In the genomic region with DNA sequence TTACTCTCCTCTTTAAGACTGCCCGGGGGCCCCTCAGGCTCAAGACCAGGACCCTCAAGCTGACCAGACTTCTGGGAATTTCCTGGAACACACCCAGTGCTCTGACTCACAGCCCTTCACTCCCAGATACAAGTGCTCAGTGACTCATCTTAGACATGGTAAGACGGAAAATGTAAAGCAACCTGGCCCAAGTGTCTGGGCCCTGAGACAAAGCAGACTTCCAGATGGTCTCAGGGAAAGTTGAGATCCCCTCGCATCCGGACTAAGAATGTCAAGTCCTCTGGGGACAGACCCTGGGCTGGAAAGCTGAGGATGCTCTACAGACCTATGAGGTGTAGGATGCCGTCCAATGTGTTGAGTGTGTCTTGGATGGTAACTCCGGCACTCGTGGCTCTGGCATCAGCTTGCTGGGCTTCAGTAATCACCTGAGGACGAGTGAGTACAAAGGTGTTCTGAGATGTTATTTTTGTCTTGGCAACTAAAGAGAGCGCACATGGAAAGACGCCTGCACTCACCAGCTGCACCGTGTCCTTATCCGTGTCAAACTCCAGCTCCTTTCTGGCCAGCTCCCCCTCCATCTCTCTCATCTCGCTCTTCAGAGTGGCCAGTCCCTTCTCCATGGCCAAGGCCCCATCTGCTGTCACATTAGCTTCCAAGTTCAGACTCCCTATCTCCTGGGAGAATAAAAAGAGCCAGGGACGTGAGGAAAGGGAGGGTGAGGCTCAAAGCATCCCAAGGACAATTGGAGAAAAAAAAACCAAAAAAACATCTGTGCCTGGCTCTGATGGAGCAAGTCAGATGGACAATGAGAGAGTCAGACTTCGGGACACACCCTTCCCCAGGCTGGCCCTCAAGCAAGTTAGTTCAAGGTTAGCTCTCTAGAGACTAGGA, we compare ENCODE assay signal across 9 mouse cellular contexts. TPM values are rescaled to one million over a fixed set of nuclear protein-coding genes. Genes with fewer than 3 reads are reported as not detected.
DNase-seq lines count a peak whose midpoint lies in the region; ATAC-seq and TF ChIP-seq lines count a peak whose summit lies in the region.
"Had no signal": no experiment of that assay in that cellular context is flagged by ENCODE, and none has a peak within 500 bp of the region (broad histone marks: within the 10 kb centered on the region; RNA-seq: fewer than 3 reads in every experiment).

No protein-coding gene starts in this region.

- peaks cover 42% of the 10 kb centered on the region for H3K4me1 ChIP-seq in heart, embryonic 12.5 days (replicated peaks)
- peaks cover 20% of the 10 kb centered on the region for H3K4me1 ChIP-seq in heart, adult 2 months (ENCODE audit: control insufficient read depth, insufficient read depth, low read length)
- no peaks in the 10 kb centered on the region for H3K4me1 ChIP-seq in limb, embryonic 15.5 days
- H3K4me1 ChIP-seq: hindbrain, embryonic 15.5 days had no signal

- no peaks in the 10 kb centered on the region for H3K27me3 ChIP-seq in heart, embryonic 12.5 days (replicated peaks)
- H3K27me3 ChIP-seq in heart, adult 2 months (ENCODE audit: control insufficient read depth, insufficient read depth, low read length) = no peaks in the 10 kb centered on the region
- no peaks in the 10 kb centered on the region for H3K27me3 ChIP-seq in limb, embryonic 15.5 days
- H3K27me3 ChIP-seq: hindbrain, embryonic 15.5 days had no signal

- H3K4me2 ChIP-seq in heart, embryonic 12.5 days = no peak overlapping the region
- no peak overlapping the region for H3K4me2 ChIP-seq in limb, embryonic 15.5 days
- H3K4me2 ChIP-seq: hindbrain, embryonic 15.5 days had no signal

- WGBS in heart, embryonic 12.5 days = 50% methylated on average over 15 of the region's 15 CpGs
- 23% methylated on average over 15 of the region's 15 CpGs for WGBS in heart, adult 2 months
- WGBS in limb, embryonic 15.5 days = 74% methylated on average over 15 of the region's 15 CpGs

- H3K4me3 ChIP-seq in heart, embryonic 12.5 days = no peak overlapping the region
- no peak overlapping the region for H3K4me3 ChIP-seq in heart, adult 2 months
- no peak overlapping the region for H3K4me3 ChIP-seq in limb, embryonic 15.5 days
- H3K4me3 ChIP-seq: hindbrain, embryonic 15.5 days had no signal

- no peak overlapping the region for H3K27ac ChIP-seq in heart, embryonic 12.5 days (ENCODE audit: poor library complexity, severe bottlenecking)
- peak overlapping the region; percentile 82 for H3K27ac ChIP-seq in heart, adult 2 months
- H3K27ac ChIP-seq in limb, embryonic 15.5 days = no peak overlapping the region
- H3K27ac ChIP-seq: hindbrain, embryonic 15.5 days had no signal

- ATAC-seq in heart, embryonic 12.5 days (ENCODE audit: insufficient number of reproducible peaks, low FRiP score) = no peak
- 0 out of 2 replicates have a peak, but pooled peaks have one; percentile 19 for ATAC-seq in limb, embryonic 15.5 days (ENCODE audit: insufficient number of reproducible peaks, low FRiP score, low TSS enrichment, low read depth)

- H3K79me2 ChIP-seq in heart, adult 2 months (replicated peaks; ENCODE audit: control insufficient read depth, insufficient read depth, low read length) = no peaks in the 10 kb centered on the region

- no peaks in the 10 kb centered on the region for H3K36me3 ChIP-seq in heart, embryonic 12.5 days
- peaks cover 4% of the 10 kb centered on the region; the same call in 1 of the 2 replicates for H3K36me3 ChIP-seq in heart, adult 2 months (ENCODE audit: control insufficient read depth, insufficient read depth, low read length)
- H3K36me3 ChIP-seq in limb, embryonic 15.5 days = no peaks in the 10 kb centered on the region
- H3K36me3 ChIP-seq: hindbrain, embryonic 15.5 days had no signal

- peak; percentile 92 for TF ChIP-seq EP300 in heart, adult 2 months (IDR thresholded peaks at IDR 0.05; ENCODE audit: insufficient read depth, low read depth, low read length)

- no peak overlapping the region for H3K9ac ChIP-seq in heart, embryonic 12.5 days
- no peak overlapping the region for H3K9ac ChIP-seq in heart, adult 2 months (ENCODE audit: low read depth, low read length)
- H3K9ac ChIP-seq in limb, embryonic 15.5 days = no peak overlapping the region
- H3K9ac ChIP-seq: hindbrain, embryonic 15.5 days had no signal

- TF ChIP-seq CTCF in heart, adult 2 months (IDR thresholded peaks at IDR 0.05) = no peak

- peak; percentile 99 for DNase-seq in heart, adult 11 months
- peak; percentile 50 to 71 for DNase-seq in cerebellum, adult 18-20 months
- DNase-seq in heart, adult 2 months = peak; percentile 74 to 85
- DNase-seq in B cell, adult 2 months = no peak
- DNase-seq in spleen, adult 18-20 months = no peak
- DNase-seq in right cerebral cortex, adult 18-20 months = no peak

- no peaks in the 10 kb centered on the region for H3K9me3 ChIP-seq in heart, embryonic 12.5 days (replicated peaks)
- no peaks in the 10 kb centered on the region for H3K9me3 ChIP-seq in limb, embryonic 15.5 days
- H3K9me3 ChIP-seq: hindbrain, embryonic 15.5 days had no signal

- TF ChIP-seq POLR2A in heart, adult 2 months (IDR thresholded peaks at IDR 0.05; ENCODE audit: insufficient read depth, low read depth, low read length) = peak; percentile 36; the same call in 1 of the 2 replicates

- intact Hi-C loops in heart, adult 2 months (cut with DNase I) = loop anchor here (1.0 to 5.0 kb wide), 3 partner anchors 31 to 191 kb away; no protein-coding TSS in a partner anchor

RNA-seq across cellular contexts. Expression of gene Lamc2, which starts 59.5 kb away (rescaled TPM):
- 8.7 and 9.8 TPM in 2 replicates for polyA plus RNA-seq in heart, embryonic 12.5 days (2016; fragmentation: Nextera tagmentation; extraction: Ambion mirVana)
- total RNA-seq in heart, adult 2 months (2021) = 10 to 100 TPM in 1 of 2 experiments, 1 to 10 TPM in 1; 9.3 to 11.8 TPM
- 1.6 and 2.5 TPM in 2 replicates for polyA plus RNA-seq in heart, adult 2 months (2012; rRNA removed)
- polyA plus RNA-seq in limb, embryonic 15.5 days (2015; fragmentation: Nextera tagmentation; extraction: Ambion mirVana) = 12.1 and 12.2 TPM in 2 replicates

Comparison
In these comparisons a context has a peak if more than half of its experiments do, and no peak if none do; other contexts are left out.
1. DNase-seq: peak in heart, adult 11 months (single experiment), cerebellum, adult 18-20 months (2 of 2) and heart, adult 2 months (2 of 2); none in B cell, adult 2 months (0 of 2), spleen, adult 18-20 months (0 of 2) and right cerebral cortex, adult 18-20 months (single experiment).